Mouse (Mus musculus) embryonic facial prominence, embryonic 14.5 days (tissue): ENCODE data around the gene Mrpl30. TPM values are rescaled to one million over a fixed set of nuclear protein-coding genes. Genes with fewer than 3 reads are reported as not detected.
A peak's percentile ranks its signal among the peaks of the same experiment; 100 is the strongest.

Experiments used
- ATAC-seq: fragments of 200-750 bp; cut with Nextera tagmentation; 2 replicates; pipeline ENCODE4 v1.8.0; 2017; ENCODE audit warnings: low read depth, moderate number of reproducible peaks, moderate TSS enrichment
- DNase-seq: peaks from one replicate; pipeline ENCODE4 v3.0.0-alpha.2; 2015; ENCODE audit warnings: low spot score
- H3K27ac ChIP-seq: fragments of 300-500 bp; sonication (generic); replicated peaks from 2 replicates; pipeline ENCODE4 v1.5.1; 2014; ENCODE audit warnings: low read depth, mild to moderate bottlenecking, low read length, moderate library complexity
- H3K27me3 ChIP-seq: fragments of 300-500 bp; sonication (generic); replicated peaks from 2 replicates; pipeline ENCODE4 v1.6.1; 2014; ENCODE audit warnings: low read length; ENCODE audit not compliant: control insufficient read depth, insufficient read depth
- H3K36me3 ChIP-seq: fragments of 300-500 bp; sonication (generic); 2 replicates; pipeline ENCODE4 v1.6.1; 2014; ENCODE audit warnings: low read length, mixed read lengths; ENCODE audit not compliant: control insufficient read depth, insufficient read depth
- H3K4me1 ChIP-seq: fragments of 300-500 bp; sonication (generic); 2 replicates; pipeline ENCODE4 v1.6.1; 2014; ENCODE audit warnings: antibody characterized with exemption, low read length; ENCODE audit not compliant: control insufficient read depth, insufficient read depth
- H3K4me2 ChIP-seq: fragments of 300-500 bp; sonication (generic); 2 replicates; pipeline ENCODE4 v1.6.1; 2014; ENCODE audit warnings: low read depth, mild to moderate bottlenecking, low read length, moderate library complexity, mixed read lengths
- H3K4me3 ChIP-seq: fragments of 300-500 bp; sonication (generic); 2 replicates; pipeline ENCODE4 v1.5.1; 2014; ENCODE audit warnings: low read depth, mild to moderate bottlenecking, low read length
- H3K9ac ChIP-seq: fragments of 300-500 bp; sonication (generic); 2 replicates; pipeline ENCODE4 v1.6.1; 2014; ENCODE audit warnings: low read depth, mild to moderate bottlenecking, low read length, moderate library complexity, mixed read lengths
- H3K9me3 ChIP-seq: fragments of 300-500 bp; sonication (generic); 2 replicates; pipeline ENCODE4 v1.6.1; 2016; ENCODE audit warnings: low read length; ENCODE audit not compliant: control insufficient read depth
- WGBS: fragments of 180-500 bp; shearing (Covaris S2); extraction: QIAGEN DNeasy Blood & Tissue Kit; methylation state at CpG from one replicate; pipeline ENCODE4 v1.1.7; 2014; 5-methylcytosine and 5-hydroxymethylcytosine counted together
- polyA plus RNA-seq: library from polyadenylated mRNA; unstranded; fragments of >200 nt; fragmentation: Nextera tagmentation; extraction: Ambion mirVana; gene quantifications from 2 replicates; pipeline ENCODE4 v1.2.1, GENCODE M21; 2014

Mrpl30 gene
- polyA plus RNA-seq, 1 experiment from 2014 or later: 284 TPM

- H3K4me3 ChIP-seq: no peak overlapping the region
- H3K9ac ChIP-seq: no peak overlapping the region
- ATAC-seq (no peak), DNase-seq (peak; percentile 21)
- no peaks in the 10 kb centered on the region for H3K9me3 ChIP-seq
- peaks cover 51% of the 10 kb centered on the region for H3K36me3 ChIP-seq
- no peak overlapping the region for H3K27ac ChIP-seq
- H3K4me1 ChIP-seq: peaks cover 5% of the 10 kb centered on the region; the same call in 1 of the 2 replicates
- no peaks in the 10 kb centered on the region for H3K27me3 ChIP-seq
- H3K4me2 ChIP-seq: no peak overlapping the region
- 87% methylated on average over 4 of the region's 4 CpGs for WGBS
Observed at GRCm38 (mm10) chr1:37884451-37884850, 5.8 kb upstream of the Mrpl30 start.

DNA sequence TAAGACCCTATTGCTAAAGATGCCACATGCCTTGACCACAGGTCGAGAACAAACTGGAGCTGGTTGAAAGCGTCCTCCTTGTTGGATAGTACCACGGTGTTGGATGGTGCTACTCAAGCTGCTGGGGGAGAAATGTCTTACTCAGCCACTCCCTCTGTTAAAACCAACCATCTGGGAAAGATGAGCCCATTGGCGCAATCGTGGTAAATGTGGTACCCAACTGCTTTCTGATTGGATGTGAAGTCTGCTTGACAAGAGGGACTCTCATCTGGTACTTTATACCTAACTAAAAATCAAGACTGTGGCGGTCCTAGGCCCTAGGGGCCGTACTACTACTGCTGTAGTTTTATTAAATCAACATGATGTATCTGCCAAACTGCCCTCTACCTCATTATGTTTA lies 1.1 kb upstream of the Mrpl30 start:
- peaks cover 8% of the 10 kb centered on the region; the same call in 1 of the 2 replicates for H3K4me1 ChIP-seq
- H3K4me3 ChIP-seq: peak overlapping the region; percentile 72
- H3K9ac ChIP-seq: peak overlapping the region; percentile 67
- no peak for DNase-seq
- H3K9me3 ChIP-seq: no peaks in the 10 kb centered on the region
- H3K27me3 ChIP-seq: no peaks in the 10 kb centered on the region
- peaks cover 14% of the 10 kb centered on the region; the same call in 1 of the 2 replicates for H3K36me3 ChIP-seq
- 82% methylated on average over 7 of the region's 7 CpGs for WGBS
- ATAC-seq: no peak
- H3K27ac ChIP-seq: no peak overlapping the region
- H3K4me2 ChIP-seq: peak overlapping the region; percentile 71

DNA sequence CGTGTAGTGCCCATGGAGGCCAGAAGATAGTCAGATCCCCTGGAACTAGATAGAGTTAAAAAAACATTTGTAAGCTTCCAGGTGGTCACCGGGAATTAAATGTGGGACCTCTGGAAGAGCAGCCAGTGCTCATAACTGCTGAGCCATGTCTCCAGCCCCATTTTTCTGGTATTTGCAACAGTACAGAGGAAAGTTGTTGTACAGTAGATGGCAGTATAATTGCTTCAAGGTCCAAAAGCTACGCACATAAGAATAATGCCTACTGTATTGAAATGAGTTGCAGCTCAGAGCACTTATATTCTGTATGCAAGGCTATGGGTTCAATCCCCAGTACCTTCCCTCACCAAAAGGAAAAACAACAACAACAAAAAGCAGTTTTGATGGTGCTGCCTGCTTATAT lies 1.1 kb downstream of the Mrpl30 start:
- Histone ChIP-seq H3K27ac (no peak overlapping the region), H3K4me3 (peak overlapping the region; percentile 72), H3K4me1 (peaks cover 8% of the 10 kb centered on the region; the same call in 1 of the 2 replicates), H3K27me3 (no peaks in the 10 kb centered on the region), H3K36me3 (peaks cover 26% of the 10 kb centered on the region; the same call in 1 of the 2 replicates), H3K4me2 (peak overlapping the region; percentile 71), H3K9ac (peak overlapping the region; percentile 67; the same call in 1 of the 2 replicates), H3K9me3 (no peaks in the 10 kb centered on the region)
- ATAC-seq (0 out of 2 replicates have a peak, but pooled peaks have one; percentile 15), DNase-seq (peak; percentile 26)
- 56% methylated on average over 3 of the region's 3 CpGs for WGBS

- Histone ChIP-seq H3K4me3 (no peak overlapping the region), H3K27ac (no peak overlapping the region), H3K36me3 (peaks cover 57% of the 10 kb centered on the region), H3K4me1 (peaks cover 1% of the 10 kb centered on the region; the same call in 1 of the 2 replicates), H3K4me2 (no peak overlapping the region), H3K27me3 (no peaks in the 10 kb centered on the region), H3K9ac (no peak overlapping the region), H3K9me3 (no peaks in the 10 kb centered on the region)
- DNase-seq (no peak), ATAC-seq (no peak)
Observed at GRCm38 (mm10) chr1:37894606-37895005, 4.3 kb downstream of the Mrpl30 start.

- H3K27ac ChIP-seq: no peak overlapping the region
- WGBS: 82% methylated on average over 4 of the region's 4 CpGs
- no peaks in the 10 kb centered on the region for H3K9me3 ChIP-seq
- no peaks in the 10 kb centered on the region for H3K4me1 ChIP-seq
- DNase-seq (peak; percentile 27), ATAC-seq (peak; percentile 41; the same call in 1 of the 2 replicates)
- H3K27me3 ChIP-seq: no peaks in the 10 kb centered on the region
- no peak overlapping the region for H3K4me3 ChIP-seq
- no peak overlapping the region for H3K4me2 ChIP-seq
- H3K9ac ChIP-seq: no peak overlapping the region
- H3K36me3 ChIP-seq: peaks cover 51% of the 10 kb centered on the region
Observed at GRCm38 (mm10) chr1:37899816-37900215, 9.5 kb downstream of the Mrpl30 start.

DNA sequence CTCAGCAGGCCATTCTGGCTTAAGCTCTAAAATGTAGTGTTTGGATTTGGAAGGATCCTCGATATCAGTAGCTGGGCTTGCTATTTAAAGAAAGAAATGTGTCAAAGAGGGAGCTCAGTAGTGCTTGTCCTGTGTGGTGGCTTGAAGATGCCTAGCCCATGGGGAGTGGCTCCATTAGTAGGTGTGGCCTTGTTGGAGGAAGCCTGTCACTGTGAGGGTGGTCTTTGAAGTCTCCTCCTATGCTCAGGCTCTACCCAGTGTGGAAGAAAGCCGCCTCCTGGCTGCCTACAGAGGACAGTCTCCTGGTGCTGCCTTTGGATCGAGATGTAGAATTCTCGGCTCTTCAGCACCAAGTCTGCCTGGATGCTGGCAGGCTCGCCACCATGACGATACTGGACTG lies 10.0 kb downstream of the Mrpl30 start:
- Histone ChIP-seq H3K4me1 (no peaks in the 10 kb centered on the region), H3K9ac (no peak overlapping the region), H3K27ac (no peak overlapping the region), H3K9me3 (no peaks in the 10 kb centered on the region), H3K36me3 (peaks cover 47% of the 10 kb centered on the region), H3K4me2 (no peak overlapping the region), H3K27me3 (no peaks in the 10 kb centered on the region), H3K4me3 (no peak overlapping the region)
- 57% methylated on average over 6 of the region's 6 CpGs for WGBS
- ATAC-seq: peak; percentile 67; the same call in 1 of the 2 replicates
- peak; percentile 7 for DNase-seq

DNA sequence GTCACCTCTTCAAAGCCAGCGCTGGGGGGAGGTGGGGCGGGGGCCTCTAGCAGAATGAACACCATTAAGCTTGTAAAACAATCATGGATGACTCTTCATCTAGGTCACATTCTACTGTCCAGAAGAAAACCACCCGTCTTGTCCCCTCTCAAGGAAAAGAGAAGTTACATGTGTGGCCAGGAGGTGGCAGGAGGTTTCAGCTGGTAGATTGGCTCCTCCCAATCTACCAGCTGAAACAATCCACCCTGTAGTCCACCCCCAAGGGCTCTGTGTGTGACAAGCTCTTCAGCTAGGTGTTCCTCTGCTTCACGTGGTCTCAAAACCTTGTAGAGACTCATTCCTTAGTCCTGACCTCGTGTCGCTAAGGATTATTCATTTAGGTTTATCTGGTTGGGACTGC lies 12.9 kb downstream of the Mrpl30 start:
- H3K36me3 ChIP-seq: peaks cover 20% of the 10 kb centered on the region
- H3K9me3 ChIP-seq: no peaks in the 10 kb centered on the region
- 42% methylated on average over 6 of the region's 6 CpGs for WGBS
- no peak for ATAC-seq
- no peaks in the 10 kb centered on the region for H3K4me1 ChIP-seq
- no peak overlapping the region for H3K4me2 ChIP-seq
- H3K9ac ChIP-seq: no peak overlapping the region
- H3K27me3 ChIP-seq: no peaks in the 10 kb centered on the region
- DNase-seq: peak; percentile 33
- no peak overlapping the region for H3K4me3 ChIP-seq
- H3K27ac ChIP-seq: no peak overlapping the region

- no peak overlapping the region for H3K27ac ChIP-seq
Observed at GRCm38 (mm10) chr1:37912751-37913150, 22.5 kb downstream of the Mrpl30 start.

GRCm38 (mm10) chr1:37916393-37916792 lies 26.1 kb downstream of the Mrpl30 start, which contains the start of gene Lyg2:
Gene Lyg2, minus strand, starts transcription at chr1:37916493.
- Histone ChIP-seq H3K4me3 (no peak within 1 kb of the TSS), H3K27me3 (no peaks in the 10 kb centered on the region), H3K9me3 (no peaks in the 10 kb centered on the region), H3K4me1 (no peaks in the 10 kb centered on the region), H3K36me3 (no peaks in the 10 kb centered on the region), H3K4me2 (no peak within 1 kb of the TSS), H3K27ac (no peak within 1 kb of the TSS), H3K9ac (no peak within 1 kb of the TSS)
- 80% methylated on average over 5 of the region's 5 CpGs for WGBS
- ATAC-seq (no peak), DNase-seq (no peak)

More at GRCm38 (mm10) chr1:37912751-37913150, 22.5 kb downstream of the Mrpl30 start:
- Histone ChIP-seq H3K4me3 (no peak overlapping the region), H3K9ac (no peak overlapping the region), H3K36me3 (no peaks in the 10 kb centered on the region), H3K4me1 (no peaks in the 10 kb centered on the region), H3K9me3 (no peaks in the 10 kb centered on the region), H3K27me3 (no peaks in the 10 kb centered on the region), H3K4me2 (no peak overlapping the region)
- ATAC-seq: no peak
- DNase-seq: no peak
- WGBS: 85% methylated on average over 2 of the region's 2 CpGs
